Mouse (Mus musculus): ENCODE data around the gene Itsn2. TPM values are rescaled to one million over a fixed set of nuclear protein-coding genes. Genes with fewer than 3 reads are reported as not detected.

Gene Itsn2
- polyA plus RNA-seq, 1 experiment from 2014 or later = 43.0 TPM

DNA sequence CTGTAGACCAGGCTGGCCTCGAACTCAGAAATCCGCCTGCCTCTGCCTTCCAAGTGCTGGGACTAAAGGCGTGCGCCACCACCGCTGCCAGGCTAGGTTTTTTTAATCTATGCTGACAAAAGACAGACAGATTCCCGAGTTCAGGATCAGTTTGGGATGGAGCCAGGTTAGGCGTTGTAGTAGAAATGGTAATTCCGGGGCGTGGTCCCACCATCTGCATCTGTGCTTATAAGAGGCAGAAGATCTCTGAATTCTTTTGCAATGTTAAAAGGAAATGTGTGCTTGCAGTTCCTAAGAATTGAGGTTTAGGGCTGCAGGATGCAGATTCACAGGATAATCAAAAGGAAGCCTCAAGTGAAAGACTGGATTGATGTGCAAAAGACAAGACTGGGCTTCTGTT is 35.5 kb upstream of the Itsn2 start:
- H3K4me3 ChIP-seq (ENCODE audit: low read depth, low read length) = no peak overlapping the region
- ATAC-seq (replicated peaks; ENCODE audit: low FRiP score) = no peak
- no peak for DNase-seq (ENCODE audit: low spot score)

DNA sequence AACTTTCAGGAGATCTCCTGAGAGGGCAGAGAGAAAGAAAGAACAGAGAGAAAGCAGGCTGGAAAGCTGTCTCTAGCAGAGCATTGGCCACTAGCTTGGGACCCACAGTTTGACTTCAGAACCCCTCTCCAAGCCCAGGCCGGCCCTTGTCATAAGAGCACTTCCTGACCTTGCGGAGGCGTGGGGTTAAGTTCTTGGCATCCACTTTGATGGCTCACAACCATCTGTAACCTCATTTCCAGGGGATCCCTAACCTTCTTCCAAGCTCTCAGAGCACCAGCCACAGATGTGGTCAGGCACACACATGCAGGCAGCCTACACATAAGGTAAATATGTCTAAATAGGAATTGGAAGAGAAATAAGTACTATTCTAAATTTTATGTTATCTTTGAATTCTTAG is 35.0 kb upstream of the Itsn2 start:
- 74% methylated on average over 3 of the region's 3 CpGs for WGBS

More for the DNA sequence above, 35.5 kb upstream of the Itsn2 start:
- Histone ChIP-seq H3K27ac (ENCODE audit: low read depth, low read length) (no peak overlapping the region), H3K27me3 (replicated peaks; ENCODE audit: control insufficient read depth, insufficient read depth, low read length) (no peaks in the 10 kb centered on the region), H3K36me3 (ENCODE audit: control insufficient read depth, insufficient read depth, low read length) (no peaks in the 10 kb centered on the region), H3K9ac (ENCODE audit: low read depth, low read length) (no peak overlapping the region), H3K4me1 (replicated peaks; ENCODE audit: control insufficient read depth, insufficient read depth, low read length) (no peaks in the 10 kb centered on the region), H3K9me3 (ENCODE audit: control insufficient read depth, low read length) (no peaks in the 10 kb centered on the region), H3K4me2 (no peak overlapping the region)
- 83% methylated on average over 9 of the region's 9 CpGs for whole genome bisulfite sequencing

DNA sequence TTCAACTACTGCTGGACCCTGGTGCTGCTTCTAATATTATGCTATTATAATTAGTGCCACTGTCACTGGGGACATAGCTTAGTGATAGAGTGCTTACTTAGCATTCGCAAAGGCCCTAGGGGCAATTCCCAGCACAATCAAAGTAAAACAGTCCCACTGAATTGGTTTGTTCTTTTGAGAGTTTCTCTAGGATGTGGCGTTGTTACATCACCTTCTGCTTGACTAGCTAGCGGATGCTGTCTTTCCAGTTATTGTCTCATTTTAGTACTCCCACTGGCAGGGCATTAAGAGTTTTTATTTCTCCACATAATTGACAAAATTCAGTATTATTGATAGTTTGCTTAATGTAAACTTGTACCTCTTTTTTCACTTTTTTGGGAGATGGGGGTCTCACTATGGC is 34.4 kb upstream of the Itsn2 start:
- no peak for ATAC-seq (replicated peaks; ENCODE audit: low FRiP score)
- no peak for DNase-seq (ENCODE audit: low spot score)
- no peaks in the 10 kb centered on the region for H3K36me3 ChIP-seq (ENCODE audit: control insufficient read depth, insufficient read depth, low read length)
- no peak overlapping the region for H3K27ac ChIP-seq (ENCODE audit: low read depth, low read length)
- no peak overlapping the region for H3K4me2 ChIP-seq
- no peaks in the 10 kb centered on the region for H3K4me1 ChIP-seq (replicated peaks; ENCODE audit: control insufficient read depth, insufficient read depth, low read length)
- WGBS = 85% methylated on average over 3 of the region's 3 CpGs
- H3K4me3 ChIP-seq (ENCODE audit: low read depth, low read length) = no peak overlapping the region
- H3K27me3 ChIP-seq (replicated peaks; ENCODE audit: control insufficient read depth, insufficient read depth, low read length) = no peaks in the 10 kb centered on the region
- H3K9ac ChIP-seq (ENCODE audit: low read depth, low read length) = no peak overlapping the region
- H3K9me3 ChIP-seq (ENCODE audit: control insufficient read depth, low read length) = no peaks in the 10 kb centered on the region

More for the DNA sequence above, 35.0 kb upstream of the Itsn2 start:
- ATAC-seq (replicated peaks; ENCODE audit: low FRiP score) (no peak), DNase-seq (ENCODE audit: low spot score) (no peak)
- no peaks in the 10 kb centered on the region for H3K4me1 ChIP-seq (replicated peaks; ENCODE audit: control insufficient read depth, insufficient read depth, low read length)
- no peak overlapping the region for H3K9ac ChIP-seq (ENCODE audit: low read depth, low read length)
- no peaks in the 10 kb centered on the region for H3K36me3 ChIP-seq (ENCODE audit: control insufficient read depth, insufficient read depth, low read length)
- no peak overlapping the region for H3K27ac ChIP-seq (ENCODE audit: low read depth, low read length)
- no peak overlapping the region for H3K4me2 ChIP-seq
- H3K9me3 ChIP-seq (ENCODE audit: control insufficient read depth, low read length) = no peaks in the 10 kb centered on the region
- no peaks in the 10 kb centered on the region for H3K27me3 ChIP-seq (replicated peaks; ENCODE audit: control insufficient read depth, insufficient read depth, low read length)
- H3K4me3 ChIP-seq (ENCODE audit: low read depth, low read length) = no peak overlapping the region

DNA sequence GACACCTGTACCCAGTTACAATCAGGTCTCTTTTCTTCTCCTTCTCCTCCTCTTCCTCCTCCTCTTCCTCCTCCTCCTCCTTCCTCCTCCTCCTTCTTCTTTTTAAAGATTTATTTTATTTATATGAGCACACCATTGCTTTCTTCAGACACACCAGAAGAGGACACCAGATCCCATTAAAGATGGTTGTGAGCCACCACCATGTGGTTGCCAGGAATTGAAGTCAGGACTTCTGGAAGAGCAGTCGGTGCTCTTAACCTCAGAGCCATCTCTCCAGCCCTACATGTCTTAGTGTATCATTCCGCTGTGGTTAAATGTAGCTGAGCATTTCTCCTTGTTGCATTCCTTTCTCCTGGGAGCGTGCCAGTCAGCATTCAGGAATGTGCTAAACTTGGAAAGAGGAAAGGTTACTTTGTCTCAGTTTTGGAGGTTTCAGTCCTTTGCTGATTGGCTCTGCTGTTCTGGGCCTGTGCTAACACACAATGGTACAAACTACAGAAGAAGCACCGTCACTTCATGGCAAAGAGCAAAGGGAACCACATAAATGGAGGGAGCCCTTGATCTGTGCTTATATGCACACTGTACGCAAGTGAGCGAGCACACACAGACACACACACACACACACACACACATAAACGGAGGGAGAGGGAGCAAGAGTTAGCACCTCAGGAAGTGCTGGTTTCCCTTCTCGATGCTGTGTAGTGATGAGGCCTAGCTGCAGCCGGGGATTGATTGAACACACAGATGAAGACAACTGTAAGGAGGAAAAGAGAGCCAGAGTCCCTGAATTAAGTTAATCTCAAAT is 33.8 kb upstream of the Itsn2 start:
- ATAC-seq (replicated peaks; ENCODE audit: low FRiP score) (no peak), DNase-seq (ENCODE audit: low spot score) (no peak)
- Histone ChIP-seq H3K27ac (ENCODE audit: low read depth, low read length) (no peak overlapping the region), H3K4me3 (ENCODE audit: low read depth, low read length) (no peak overlapping the region), H3K4me1 (replicated peaks; ENCODE audit: control insufficient read depth, insufficient read depth, low read length) (no peaks in the 10 kb centered on the region), H3K9me3 (ENCODE audit: control insufficient read depth, low read length) (no peaks in the 10 kb centered on the region), H3K36me3 (ENCODE audit: control insufficient read depth, insufficient read depth, low read length) (no peaks in the 10 kb centered on the region), H3K4me2 (no peak overlapping the region), H3K9ac (ENCODE audit: low read depth, low read length) (no peak overlapping the region), H3K27me3 (replicated peaks; ENCODE audit: control insufficient read depth, insufficient read depth, low read length) (no peaks in the 10 kb centered on the region)
- 67% methylated on average over 9 of the region's 9 CpGs for WGBS

DNA sequence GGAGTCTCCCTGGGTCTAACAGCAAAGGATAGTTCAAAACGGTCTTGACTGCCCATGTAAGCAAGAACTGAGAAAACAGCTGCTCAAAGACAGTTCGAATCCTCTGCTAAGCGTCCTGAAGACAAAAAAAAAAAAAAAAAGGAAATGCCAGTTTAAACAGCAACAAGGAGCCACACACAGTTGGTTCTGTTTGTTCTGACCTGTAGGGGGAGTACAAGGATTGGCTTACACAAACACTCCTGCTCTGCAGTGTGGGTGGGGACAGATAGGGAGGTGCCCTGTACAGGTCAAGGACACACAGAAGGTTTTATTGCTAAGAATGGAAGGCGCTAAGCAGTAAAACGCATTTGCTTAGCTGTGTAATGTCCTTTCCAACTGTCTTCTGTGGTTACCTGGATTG is 20.6 kb upstream of the Itsn2 start:
- peak; percentile 87 for ATAC-seq (replicated peaks; ENCODE audit: low FRiP score)
- Histone ChIP-seq H3K4me2 (no peak overlapping the region), H3K4me1 (replicated peaks; ENCODE audit: control insufficient read depth, insufficient read depth, low read length) (no peaks in the 10 kb centered on the region), H3K27ac (ENCODE audit: low read depth, low read length) (no peak overlapping the region), H3K9me3 (ENCODE audit: control insufficient read depth, low read length) (no peaks in the 10 kb centered on the region), H3K4me3 (ENCODE audit: low read depth, low read length) (no peak overlapping the region), H3K27me3 (replicated peaks; ENCODE audit: control insufficient read depth, insufficient read depth, low read length) (no peaks in the 10 kb centered on the region), H3K9ac (ENCODE audit: low read depth, low read length) (no peak overlapping the region), H3K36me3 (ENCODE audit: control insufficient read depth, insufficient read depth, low read length) (no peaks in the 10 kb centered on the region)
- no peak for DNase-seq (ENCODE audit: low spot score)
- 24% methylated on average over 5 of the region's 5 CpGs for WGBS

DNA sequence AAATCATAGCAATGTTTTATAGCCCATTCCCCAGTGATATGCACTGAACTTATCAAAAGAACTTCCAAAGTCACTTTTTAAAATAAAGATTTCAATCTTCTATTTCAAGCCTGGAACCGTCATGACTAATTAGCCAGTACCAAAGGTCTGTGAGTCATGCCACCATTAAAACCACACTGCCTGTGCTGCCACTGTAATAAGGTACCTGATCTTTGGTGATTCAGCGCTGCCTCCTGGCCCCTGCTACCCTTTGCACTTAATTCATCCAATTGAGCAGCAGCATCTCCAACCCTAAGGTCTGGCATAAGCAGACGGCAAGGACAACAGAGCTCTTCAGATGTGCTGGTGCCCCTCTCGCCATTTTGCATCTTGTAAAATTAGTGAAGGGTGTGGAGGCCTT is 18.4 kb upstream of the Itsn2 start:
- no peaks in the 10 kb centered on the region for H3K36me3 ChIP-seq (ENCODE audit: control insufficient read depth, insufficient read depth, low read length)
- H3K9me3 ChIP-seq (ENCODE audit: control insufficient read depth, low read length) = no peaks in the 10 kb centered on the region
- ATAC-seq (replicated peaks; ENCODE audit: low FRiP score) = no peak
- DNase-seq (ENCODE audit: low spot score) = no peak
- H3K4me3 ChIP-seq (ENCODE audit: low read depth, low read length) = no peak overlapping the region
- WGBS = 74% methylated on average over 4 of the region's 4 CpGs
- no peaks in the 10 kb centered on the region for H3K4me1 ChIP-seq (replicated peaks; ENCODE audit: control insufficient read depth, insufficient read depth, low read length)
- H3K4me2 ChIP-seq = no peak overlapping the region
- H3K9ac ChIP-seq (ENCODE audit: low read depth, low read length) = no peak overlapping the region
- H3K27me3 ChIP-seq (replicated peaks; ENCODE audit: control insufficient read depth, insufficient read depth, low read length) = no peaks in the 10 kb centered on the region
- H3K27ac ChIP-seq (ENCODE audit: low read depth, low read length) = no peak overlapping the region

DNA sequence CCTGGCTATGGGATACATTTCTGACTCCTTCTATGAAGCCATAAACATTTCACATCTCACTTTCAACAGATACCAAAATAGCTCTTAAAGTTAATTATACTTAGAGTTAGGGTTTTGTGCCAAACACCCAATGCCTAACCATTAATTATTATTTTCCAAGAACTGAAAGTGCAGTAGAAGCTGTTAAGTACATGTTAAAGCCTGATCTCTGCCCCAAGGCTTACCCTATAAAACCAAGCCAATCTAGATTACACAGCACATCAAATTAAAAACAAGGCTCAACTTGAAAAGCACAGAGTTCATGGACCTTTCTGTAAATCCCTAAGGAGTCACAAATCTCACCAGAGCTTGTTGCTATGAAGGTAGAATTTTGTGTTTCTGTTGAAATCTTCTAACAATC is 10.1 kb upstream of the Itsn2 start:
- Histone ChIP-seq H3K9me3 (ENCODE audit: control insufficient read depth, low read length) (no peaks in the 10 kb centered on the region), H3K4me2 (no peak overlapping the region), H3K9ac (ENCODE audit: low read depth, low read length) (no peak overlapping the region), H3K4me3 (ENCODE audit: low read depth, low read length) (no peak overlapping the region), H3K27me3 (replicated peaks; ENCODE audit: control insufficient read depth, insufficient read depth, low read length) (no peaks in the 10 kb centered on the region), H3K27ac (ENCODE audit: low read depth, low read length) (no peak overlapping the region; the same call in 1 of the 2 replicates), H3K36me3 (ENCODE audit: control insufficient read depth, insufficient read depth, low read length) (no peaks in the 10 kb centered on the region), H3K4me1 (replicated peaks; ENCODE audit: control insufficient read depth, insufficient read depth, low read length) (no peaks in the 10 kb centered on the region)
- no peak for ATAC-seq (replicated peaks; ENCODE audit: low FRiP score)
- no peak for DNase-seq (ENCODE audit: low spot score)

DNA sequence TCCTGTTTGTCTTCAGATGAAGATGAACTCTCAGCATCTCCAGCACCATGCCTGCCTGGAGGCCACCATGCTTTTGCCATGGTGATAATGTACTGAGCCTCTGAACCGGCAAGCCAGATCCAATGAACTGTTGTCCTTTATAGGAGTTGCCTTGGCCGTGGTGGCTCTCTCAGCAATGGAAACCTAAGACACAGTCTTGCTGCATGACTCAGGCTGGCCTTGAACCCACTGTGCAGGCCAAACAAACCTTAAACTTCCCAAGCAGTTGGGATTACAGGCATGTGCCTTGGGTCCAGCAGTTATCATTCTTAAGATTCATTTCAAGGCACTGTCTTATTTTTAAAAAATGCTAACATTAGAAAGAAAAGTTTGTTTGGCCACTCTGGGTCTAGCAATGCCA is 4.6 kb upstream of the Itsn2 start:
- Histone ChIP-seq H3K27ac (ENCODE audit: low read depth, low read length) (no peak overlapping the region), H3K4me2 (no peak overlapping the region), H3K27me3 (replicated peaks; ENCODE audit: control insufficient read depth, insufficient read depth, low read length) (no peaks in the 10 kb centered on the region), H3K9ac (ENCODE audit: low read depth, low read length) (no peak overlapping the region), H3K4me3 (ENCODE audit: low read depth, low read length) (no peak overlapping the region), H3K4me1 (replicated peaks; ENCODE audit: control insufficient read depth, insufficient read depth, low read length) (no peaks in the 10 kb centered on the region; the same call in 1 of the 2 replicates), H3K36me3 (ENCODE audit: control insufficient read depth, insufficient read depth, low read length) (no peaks in the 10 kb centered on the region), H3K9me3 (ENCODE audit: control insufficient read depth, low read length) (no peaks in the 10 kb centered on the region)
- ATAC-seq (replicated peaks; ENCODE audit: low FRiP score) (no peak), DNase-seq (ENCODE audit: low spot score) (no peak)
- WGBS = 77% methylated on average over 2 of the region's 2 CpGs

DNA sequence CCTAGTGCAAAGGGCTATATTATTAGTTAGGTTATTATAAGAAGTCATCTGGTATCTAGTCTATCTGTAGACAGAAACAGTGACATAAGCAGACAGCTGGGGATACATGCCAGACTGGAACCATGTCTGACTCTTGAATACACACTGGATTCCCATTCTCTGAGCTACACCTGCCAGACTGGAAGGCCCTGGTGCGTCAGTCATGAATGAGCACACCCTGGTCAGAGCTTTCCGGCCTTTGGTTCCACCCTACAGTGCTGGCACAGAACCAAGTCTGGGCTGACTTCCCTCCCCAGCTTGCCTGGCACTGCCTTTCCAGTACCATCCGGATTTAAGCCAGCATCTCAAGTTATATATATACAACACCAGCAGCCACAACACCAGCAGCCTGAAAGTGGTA is 3.8 kb upstream of the Itsn2 start:
- WGBS = 77% methylated on average over 3 of the region's 3 CpGs
- no peaks in the 10 kb centered on the region for H3K9me3 ChIP-seq (ENCODE audit: control insufficient read depth, low read length)
- H3K36me3 ChIP-seq (ENCODE audit: control insufficient read depth, insufficient read depth, low read length) = no peaks in the 10 kb centered on the region
- no peak overlapping the region for H3K9ac ChIP-seq (ENCODE audit: low read depth, low read length)
- H3K4me3 ChIP-seq (ENCODE audit: low read depth, low read length) = no peak overlapping the region
- ATAC-seq (replicated peaks; ENCODE audit: low FRiP score) (no peak), DNase-seq (ENCODE audit: low spot score) (no peak)
- no peak overlapping the region for H3K27ac ChIP-seq (ENCODE audit: low read depth, low read length)
- H3K4me2 ChIP-seq = no peak overlapping the region
- H3K4me1 ChIP-seq (replicated peaks; ENCODE audit: control insufficient read depth, insufficient read depth, low read length) = no peaks in the 10 kb centered on the region; the same call in 1 of the 2 replicates
- no peaks in the 10 kb centered on the region for H3K27me3 ChIP-seq (replicated peaks; ENCODE audit: control insufficient read depth, insufficient read depth, low read length)
